Mouse (Mus musculus) neural tube, embryonic 11.5 days (tissue): ENCODE measurements around the gene Gm10663. TPM values are rescaled to one million over a fixed set of nuclear protein-coding genes. Genes with fewer than 3 reads are reported as not detected.

Experiments
- ATAC-seq: fragments of 200-750 bp; cut with Nextera tagmentation; 2 replicates; pipeline ENCODE4 v1.8.0; 2017; ENCODE audit warnings: moderate number of reproducible peaks, mild to moderate bottlenecking, moderate TSS enrichment, moderate library complexity; ENCODE audit not compliant: insufficient read depth, low FRiP score, low TSS enrichment
- DNase-seq: peaks from one replicate; pipeline ENCODE4 v3.0.0-alpha.2; 2015; ENCODE audit warnings: low spot score
- H3K27ac ChIP-seq: fragments of 300-500 bp; sonication (generic); 2 replicates; pipeline ENCODE4 v1.5.1; 2014; ENCODE audit warnings: low read depth, mild to moderate bottlenecking, low read length
- H3K27me3 ChIP-seq: fragments of 300-500 bp; sonication (generic); 2 replicates; pipeline ENCODE4 v1.6.1; 2014; ENCODE audit warnings: mild to moderate bottlenecking, low read length, mixed read lengths; ENCODE audit not compliant: control insufficient read depth, insufficient read depth
- H3K36me3 ChIP-seq: fragments of 300-500 bp; sonication (generic); 2 replicates; pipeline ENCODE4 v1.6.1; 2014; ENCODE audit warnings: mild to moderate bottlenecking, low read length, moderate library complexity, mixed read lengths; ENCODE audit not compliant: control insufficient read depth, insufficient read depth
- H3K4me1 ChIP-seq: fragments of 300-500 bp; sonication (generic); 2 replicates; pipeline ENCODE4 v1.6.1; 2014; ENCODE audit warnings: low read length, mixed read lengths; ENCODE audit not compliant: control insufficient read depth, insufficient read depth
- H3K4me2 ChIP-seq: fragments of 300-500 bp; sonication (generic); 2 replicates; pipeline ENCODE4 v1.6.1; 2014; ENCODE audit warnings: low read depth, mild to moderate bottlenecking, moderate library complexity
- H3K4me3 ChIP-seq: fragments of 300-500 bp; sonication (generic); 2 replicates; pipeline ENCODE4 v1.5.1; 2014; ENCODE audit warnings: low read depth, low read length
- H3K9ac ChIP-seq: fragments of 300-500 bp; sonication (generic); 2 replicates; pipeline ENCODE4 v1.6.1; 2014; ENCODE audit warnings: mild to moderate bottlenecking, low read length
- H3K9me3 ChIP-seq: fragments of 300-500 bp; sonication (generic); 2 replicates; pipeline ENCODE4 v1.6.1; 2016; ENCODE audit warnings: low read length; ENCODE audit not compliant: control insufficient read depth
- WGBS: fragments of 180-500 bp; shearing (Covaris S2); extraction: QIAGEN DNeasy Blood & Tissue Kit; methylation state at CpG from one replicate; pipeline ENCODE4 v1.1.7; 2014; 5-methylcytosine and 5-hydroxymethylcytosine counted together
- microRNA-seq: library from miRNA; unstranded; fragments of <30 nt; microRNA quantifications from one replicate; pipeline ENCODE4, GENCODE M21; 2016
- polyA plus RNA-seq: library from polyadenylated mRNA; unstranded; fragments of >200 nt; fragmentation: Nextera tagmentation; extraction: Ambion mirVana; gene quantifications from 2 replicates; pipeline ENCODE4 v1.2.1, GENCODE M21; 2014

Gm10663 gene
- polyA plus RNA-seq, 1 experiment from 2014 or later = not detected

- Histone ChIP-seq H3K4me1 (no peaks in the 10 kb centered on the region), H3K9ac (no peak overlapping the region), H3K27me3 (no peaks in the 10 kb centered on the region), H3K9me3 (no peaks in the 10 kb centered on the region), H3K4me2 (no peak overlapping the region), H3K36me3 (no peaks in the 10 kb centered on the region), H3K4me3 (no peak overlapping the region), H3K27ac (no peak overlapping the region)
- no peak for DNase-seq
- no peak for ATAC-seq
- 85% methylated on average over 3 of the region's 3 CpGs for WGBS
Measured at GRCm38 (mm10) chr8:65126454-65126853, 51.6 kb downstream of the Gm10663 start.

Small RNA genes lying within 50 kb of the gene (microRNA-seq; reads per million reads assigned to microRNA genes)
- gene Gm24333 = not detected

Other genes with a start within 250 kb of the Gm10663 start
- gene Klhl2, start 225.0 kb upstream of the Gm10663 start, polyA plus RNA-seq = 20.0 and 20.2 TPM in 2 replicates
- 19.4 and 21.8 TPM in 2 replicates for gene Tmem192, start 127.8 kb upstream of the Gm10663 start, polyA plus RNA-seq
- gene Trim75, start 87.2 kb upstream of the Gm10663 start, polyA plus RNA-seq = not detected in 2 replicates
- gene Trim61, start 56.5 kb upstream of the Gm10663 start, polyA plus RNA-seq = 0.15 TPM in 1 of 2 replicates, not detected in the other
- not detected in 2 replicates for gene Trim60, start 56.4 kb upstream of the Gm10663 start, polyA plus RNA-seq
- gene Apela, start 37.7 kb upstream of the Gm10663 start, polyA plus RNA-seq = 9.3 and 10.3 TPM in 2 replicates
- gene BC030870, start 54.5 kb downstream of the Gm10663 start, polyA plus RNA-seq = not detected in 2 replicates